Mouse (Mus musculus): Measurements from ENCODE around the gene Col4a6. TPM values are rescaled to one million over a fixed set of nuclear protein-coding genes. Genes with fewer than 3 reads are reported as not detected.

Gene Col4a6
- 1 to 10 TPM in 1 of 2 experiments, under 1 TPM in 1; 0.87 to 1.4 TPM for total RNA-seq (2021)

DNA sequence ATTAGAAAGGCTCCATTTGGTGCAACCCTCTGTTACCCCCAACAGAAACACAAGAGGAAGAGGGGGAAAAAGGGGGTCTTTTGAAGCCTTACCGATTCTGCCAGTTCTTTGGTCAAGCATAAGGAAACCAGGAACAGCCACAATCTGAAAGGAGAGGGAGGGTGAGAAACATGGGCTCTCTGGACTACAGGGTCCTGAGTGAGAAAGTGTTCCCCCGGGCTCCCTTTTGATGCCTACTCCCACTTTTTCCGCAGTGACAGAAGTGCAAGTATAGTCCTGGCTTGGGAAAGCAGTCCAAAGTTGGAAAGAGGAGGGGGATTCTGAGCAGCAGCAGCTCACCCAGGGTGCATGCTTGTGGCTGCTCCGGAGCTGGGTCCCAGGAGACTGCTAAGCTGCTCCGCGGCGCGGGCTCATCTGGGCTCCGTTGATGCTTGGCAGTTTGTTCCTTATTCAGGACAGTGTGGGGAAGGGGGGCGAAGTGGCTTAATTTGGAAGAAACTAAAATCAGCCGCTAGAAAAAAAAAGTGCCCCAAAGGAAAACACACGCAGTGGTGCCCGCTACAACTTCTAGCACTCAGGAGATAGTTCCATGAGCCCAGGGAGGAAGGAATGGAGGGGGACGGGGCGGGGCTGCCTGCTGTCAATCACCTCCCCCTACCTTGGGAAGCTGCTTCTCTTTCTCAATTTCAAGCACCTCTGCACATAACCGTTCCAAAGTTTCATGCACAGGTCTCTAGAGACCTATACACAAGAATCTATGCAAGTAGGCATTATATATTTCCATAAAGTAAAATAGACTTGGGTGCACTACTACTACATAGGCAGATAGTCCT lies at the start of gene Col4a6:
Gene Col4a6, minus strand, starts transcription at position 607 of the 833 bp plus-strand sequence.
- DNase-seq, result no peak

DNA sequence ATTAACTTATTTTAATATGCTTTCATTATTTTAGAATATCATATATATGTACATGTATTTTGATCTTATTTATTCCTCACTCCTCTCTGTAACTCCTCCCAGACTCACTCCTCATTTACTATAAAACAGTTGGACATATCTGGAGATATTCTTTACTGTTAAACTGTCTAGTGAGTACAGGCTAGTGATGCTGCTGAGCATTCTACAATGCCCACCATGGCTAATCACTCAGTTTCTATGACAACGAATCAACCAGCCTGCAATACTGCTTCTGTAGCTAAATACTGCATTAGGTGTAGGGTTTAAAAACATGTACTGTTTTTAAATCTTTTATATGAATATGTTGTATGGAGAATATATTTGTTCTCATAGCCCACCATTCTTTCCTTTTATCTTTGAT lies 29.2 kb upstream of the Col4a6 start:
- DNase-seq, result no peak

DNA sequence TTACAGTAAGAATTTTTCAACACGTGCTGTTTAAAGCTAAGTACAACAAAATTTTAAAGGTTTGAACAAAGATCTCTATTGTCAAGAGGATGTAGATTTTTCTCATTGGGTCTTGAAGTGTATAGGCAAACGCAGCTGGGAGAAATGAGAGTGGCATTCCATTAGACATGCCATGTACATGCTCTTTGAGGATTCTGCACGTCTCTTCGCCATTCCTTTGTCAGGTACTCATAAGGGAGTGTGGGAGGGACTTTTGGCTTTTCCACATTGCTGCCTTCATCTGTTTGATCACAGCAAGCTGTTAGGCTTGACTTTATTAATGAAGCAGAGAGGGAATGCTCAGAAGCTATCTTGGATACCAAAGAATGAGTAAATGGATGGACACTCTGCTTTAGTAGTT lies 20.7 kb upstream of the Col4a6 start:
- no peak for DNase-seq

DNA sequence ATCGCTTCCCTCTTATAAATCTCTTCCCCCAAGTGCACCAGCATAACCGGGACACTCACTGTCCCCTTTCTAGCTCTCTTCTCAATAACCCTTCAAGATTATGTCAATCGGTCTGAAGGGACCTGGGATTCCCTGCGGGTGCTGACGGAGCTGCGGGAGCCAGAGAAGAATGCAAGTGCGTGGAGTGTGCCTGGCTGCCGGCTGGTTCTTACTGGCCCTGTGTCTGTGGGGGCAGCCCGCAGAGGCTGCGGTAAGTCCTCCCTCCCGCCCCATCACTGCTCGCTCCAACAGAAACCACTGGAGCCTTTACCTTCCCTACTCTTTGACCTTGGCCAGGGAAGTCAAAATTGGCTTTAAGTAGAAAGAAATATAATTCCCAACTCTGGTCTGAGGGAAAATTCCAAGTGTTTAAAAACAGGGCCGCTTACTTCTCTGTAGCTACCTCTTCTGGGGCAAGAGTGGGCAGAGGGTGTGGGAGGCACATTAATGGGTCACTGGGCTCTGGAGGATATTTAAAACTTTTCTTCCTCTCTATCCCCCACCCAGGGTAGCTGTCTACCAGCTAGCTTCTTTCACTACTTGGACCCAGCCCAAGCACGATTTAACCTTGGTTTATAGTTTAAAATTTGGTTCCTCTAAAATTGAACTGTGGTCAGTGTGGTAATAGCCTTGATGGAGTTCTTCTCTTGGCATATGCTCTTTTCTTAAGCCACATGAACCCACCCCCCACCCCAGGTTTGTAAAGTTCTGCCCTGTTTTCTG lies 1.9 kb upstream of the Col4a6 start:
- DNase-seq, result no peak

DNA sequence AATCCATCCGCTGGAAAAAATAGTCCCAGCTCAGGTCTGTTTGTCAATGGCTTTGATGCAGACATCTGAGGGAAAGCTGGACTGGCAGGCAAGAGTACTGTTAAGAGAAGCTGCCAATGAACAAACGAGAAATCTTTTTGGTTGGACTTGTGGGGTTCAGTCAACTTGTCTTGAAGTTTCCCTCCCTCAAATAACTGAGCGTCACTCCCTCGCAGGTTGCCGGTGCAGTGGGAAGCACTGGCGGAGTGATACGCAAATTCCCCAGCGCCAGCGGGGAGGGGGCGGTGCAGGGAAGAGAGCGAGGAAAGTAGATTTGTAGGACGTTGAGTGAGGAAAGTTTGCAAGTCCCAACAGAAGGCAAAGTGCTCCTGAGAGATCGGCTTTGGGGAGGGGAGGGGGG lies 1.2 kb upstream of the Col4a6 start, which contains the start of gene Col4a5:
Gene Col4a5, plus strand, starts transcription at position 276 of the 400 bp plus-strand sequence.
- peak; percentile 10 to 18 for DNase-seq

DNA sequence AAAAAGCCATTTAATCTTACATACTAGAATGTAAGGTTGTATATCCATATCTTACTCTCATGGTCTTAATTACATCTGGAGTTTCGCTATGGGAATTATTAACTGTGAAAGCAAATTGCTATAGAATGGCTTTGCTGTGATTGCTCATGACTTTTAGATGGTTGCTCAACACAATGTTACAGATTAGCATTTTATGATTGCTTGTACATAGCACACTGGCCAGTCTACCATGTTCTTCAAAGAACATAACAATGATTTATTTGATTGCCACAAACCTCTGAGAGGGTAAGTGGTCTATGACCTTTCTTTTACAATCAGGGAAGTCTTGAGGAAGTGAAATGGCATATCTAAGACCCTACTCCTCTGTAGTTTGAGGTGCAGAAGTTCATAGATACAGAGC lies 25.9 kb downstream of the Col4a6 start:
- DNase-seq, result no peak

DNA sequence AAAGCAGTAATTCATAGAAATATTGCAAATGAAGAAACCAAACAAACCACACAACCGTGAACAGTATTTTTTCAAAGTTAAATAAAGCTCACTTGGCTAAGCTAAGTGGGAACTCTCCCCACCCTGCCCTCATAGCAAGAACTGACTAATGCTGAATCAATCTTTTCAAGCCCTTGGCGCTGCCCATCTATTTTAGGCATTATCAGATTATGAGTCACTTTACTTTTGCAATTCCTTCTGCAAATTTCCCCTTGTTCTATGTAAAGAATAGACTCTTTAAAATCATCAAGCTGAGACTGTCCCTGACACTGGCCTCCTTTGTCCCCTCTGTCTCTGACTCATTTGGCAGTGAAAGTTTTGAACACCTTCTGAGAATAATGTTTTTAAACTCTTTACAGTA lies 34.5 kb downstream of the Col4a6 start:
- DNase-seq, result no peak

DNA sequence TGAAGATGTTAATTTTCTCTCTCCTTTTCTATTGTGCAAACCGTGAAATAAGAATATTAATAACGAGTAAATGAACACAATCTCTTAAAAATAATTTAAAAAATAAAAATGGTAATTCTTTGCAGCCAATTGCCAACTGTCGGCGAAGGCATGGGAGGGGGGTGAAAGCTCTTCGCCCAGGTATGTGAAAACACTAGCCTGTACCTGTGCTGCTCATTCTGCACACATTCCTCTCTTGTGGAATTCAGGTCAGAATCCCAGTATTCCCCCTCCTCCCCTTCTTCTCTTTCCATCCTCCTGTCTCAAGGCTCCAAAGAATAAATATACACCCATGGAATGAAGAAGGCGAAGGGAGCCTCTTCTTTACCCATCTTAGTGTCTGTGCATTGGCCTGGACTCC lies 37.1 kb downstream of the Col4a6 start:
- no peak for DNase-seq

DNA sequence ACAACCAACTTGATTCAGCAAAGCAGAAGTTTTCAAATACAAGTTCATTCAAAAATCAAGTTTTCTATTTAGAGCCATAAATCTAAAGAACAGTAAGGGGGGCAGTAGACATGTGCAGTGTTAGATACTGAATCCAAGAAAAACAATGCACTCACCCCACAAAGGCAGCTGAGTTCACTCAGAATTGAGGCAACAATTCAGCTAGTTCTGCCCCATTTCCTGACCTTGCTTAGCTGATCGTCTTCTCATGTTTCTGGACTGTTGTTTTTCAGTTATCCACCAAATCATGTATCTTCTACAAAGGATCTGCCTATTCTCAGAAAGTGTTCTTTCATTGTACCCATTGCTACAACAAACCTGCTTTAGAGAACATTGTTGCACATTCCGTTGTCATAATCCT lies 58.6 kb downstream of the Col4a6 start:
- no peak for DNase-seq

DNA sequence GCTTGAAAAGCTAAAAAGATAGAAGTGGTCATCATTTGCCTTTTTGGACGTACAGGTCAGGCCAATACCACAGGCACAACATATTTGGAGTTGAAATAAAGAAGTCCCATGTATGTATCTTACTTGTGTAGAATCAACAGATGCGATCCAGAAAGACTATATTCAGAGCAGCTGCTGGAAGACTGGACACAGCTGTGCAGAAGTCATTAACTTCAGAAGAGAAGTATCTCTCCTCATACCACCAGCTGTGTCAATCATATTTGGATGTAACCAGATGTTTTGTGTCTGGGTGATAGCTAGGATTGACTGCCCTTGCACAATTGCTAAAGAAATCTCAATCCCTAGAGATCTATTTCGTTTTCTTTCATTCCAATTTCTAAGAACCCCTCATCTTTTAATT lies 77.6 kb downstream of the Col4a6 start:
- DNase-seq, result no peak

DNA sequence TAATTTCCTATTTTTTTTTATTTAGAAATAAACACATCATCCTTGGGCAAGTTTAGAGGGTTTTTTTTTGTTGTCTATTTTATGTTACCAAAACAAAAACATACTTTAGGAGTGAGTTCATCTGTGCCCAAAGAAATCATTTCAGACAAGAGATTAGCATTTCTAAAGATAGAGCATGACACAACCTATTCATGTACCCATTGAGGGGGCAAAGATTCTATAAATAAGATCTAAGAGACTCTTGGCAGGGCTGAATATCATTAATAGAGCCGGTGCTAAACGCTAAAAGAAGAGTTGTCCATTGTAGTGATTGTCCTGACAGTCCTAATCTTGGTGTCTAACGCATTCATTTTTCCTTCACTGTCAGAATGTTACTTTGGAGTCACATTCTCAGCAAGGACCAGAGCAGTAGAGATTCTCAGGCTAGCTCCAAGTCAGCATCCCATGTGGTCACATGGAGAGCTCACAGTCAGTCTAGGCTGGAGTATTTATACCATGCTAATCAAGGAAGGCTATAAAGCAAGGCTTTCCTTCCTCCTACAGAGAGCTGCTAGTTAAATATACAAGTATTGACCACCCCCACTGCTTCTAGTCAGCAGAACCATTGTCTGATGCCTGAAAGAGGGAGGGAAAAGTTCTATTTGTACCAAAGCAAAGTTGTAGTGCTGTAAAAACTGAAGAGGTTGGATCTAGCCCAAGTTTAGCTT lies 88.3 kb downstream of the Col4a6 start:
- no peak for DNase-seq

DNA sequence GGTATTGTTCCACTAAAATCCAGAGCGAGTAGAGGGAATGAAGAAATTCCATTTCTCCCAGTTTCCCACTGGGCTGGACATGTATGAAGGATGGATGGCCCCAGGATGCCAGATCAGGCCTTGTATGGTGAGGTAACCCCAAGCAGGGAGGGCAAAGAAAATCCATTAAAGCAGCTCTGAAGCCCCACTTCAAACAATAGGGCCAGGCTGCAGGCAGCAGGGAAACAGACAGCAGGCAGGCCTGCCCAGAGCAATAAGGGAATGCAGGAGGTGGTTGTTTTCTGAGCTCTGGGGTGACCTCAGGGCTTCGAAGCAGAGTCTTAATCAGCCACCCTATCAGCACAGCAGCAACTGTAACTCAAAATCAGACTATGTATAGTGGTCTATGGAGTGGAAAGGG lies 89.2 kb downstream of the Col4a6 start:
- no peak for DNase-seq

DNA sequence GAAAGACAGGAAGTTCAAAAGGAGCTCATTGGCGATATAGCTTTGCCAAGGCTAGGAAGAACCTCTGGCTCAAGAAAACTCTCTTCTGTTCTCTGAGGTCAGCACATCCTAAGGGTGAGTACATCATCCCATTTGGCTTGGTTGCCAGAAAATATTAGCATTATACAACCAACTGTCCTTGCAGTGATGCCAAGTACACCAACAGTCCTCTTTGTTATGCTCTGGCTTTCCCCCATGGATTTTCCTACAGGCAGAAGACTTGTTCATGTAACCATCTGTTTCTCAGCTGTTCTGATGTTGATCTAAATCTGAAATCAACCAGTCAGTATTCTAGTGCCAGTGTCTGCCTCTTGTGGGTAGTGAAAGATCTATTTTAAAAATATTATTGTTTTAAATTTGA lies 103.6 kb downstream of the Col4a6 start:
- DNase-seq, result peak; percentile 3 to 16

DNA sequence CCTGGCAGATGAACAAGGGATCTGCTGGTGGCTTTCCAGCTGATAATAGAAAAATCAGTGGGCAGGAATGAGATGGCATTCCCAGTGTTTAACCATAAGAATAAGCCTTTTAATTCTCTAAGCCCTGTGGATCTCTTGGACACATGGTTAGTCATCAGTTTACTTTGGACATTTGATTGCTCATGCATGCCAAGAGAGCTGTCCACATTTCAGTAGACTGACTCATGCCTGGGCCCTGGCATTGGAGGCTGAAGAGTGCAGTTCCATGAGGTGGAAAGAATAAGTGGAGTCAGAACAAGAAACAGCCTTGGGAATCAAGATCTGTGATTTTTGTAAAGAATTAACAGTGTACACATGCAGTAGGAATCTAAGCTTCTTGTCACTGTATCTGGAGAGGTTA lies 110.5 kb downstream of the Col4a6 start:
- no peak for DNase-seq

DNA sequence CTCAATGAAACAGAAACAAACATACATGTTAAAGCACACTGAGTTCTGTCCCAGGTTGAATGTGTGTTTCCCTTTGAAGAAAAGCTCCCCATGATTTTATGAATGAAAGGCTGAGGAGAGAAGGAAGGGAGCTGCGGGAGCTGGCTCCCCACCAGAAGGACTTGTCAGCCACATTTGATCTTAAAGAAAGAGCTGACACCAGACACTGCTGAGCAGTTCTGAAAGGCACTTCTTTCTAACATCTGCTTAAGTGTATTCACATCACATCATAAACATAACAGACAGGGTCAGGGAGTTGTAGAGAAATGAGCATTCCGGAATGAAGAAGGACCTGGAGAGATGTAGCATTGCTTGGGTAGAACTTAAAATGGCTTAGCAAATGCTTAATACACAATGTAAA lies 132.5 kb downstream of the Col4a6 start:
- no peak for DNase-seq

DNA sequence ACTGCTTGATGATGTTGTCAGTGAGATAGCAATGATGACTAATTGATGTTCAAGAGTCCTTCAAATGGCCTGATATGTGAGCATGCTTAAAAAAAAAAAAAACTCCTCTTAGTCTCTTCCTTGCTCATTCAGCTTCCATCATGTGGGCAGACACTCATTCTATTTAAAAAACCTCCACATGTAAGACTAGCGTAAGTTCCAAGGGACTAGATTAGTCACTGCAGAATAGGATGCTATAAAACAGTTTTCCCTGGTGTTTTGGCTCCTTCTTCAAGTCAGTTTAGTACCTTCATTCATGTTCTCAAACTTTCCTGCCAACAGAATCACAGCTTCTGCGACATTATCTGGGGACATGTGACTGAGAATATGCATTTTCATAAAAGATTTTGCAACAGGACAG lies 145.8 kb downstream of the Col4a6 start:
- DNase-seq, result no peak

DNA sequence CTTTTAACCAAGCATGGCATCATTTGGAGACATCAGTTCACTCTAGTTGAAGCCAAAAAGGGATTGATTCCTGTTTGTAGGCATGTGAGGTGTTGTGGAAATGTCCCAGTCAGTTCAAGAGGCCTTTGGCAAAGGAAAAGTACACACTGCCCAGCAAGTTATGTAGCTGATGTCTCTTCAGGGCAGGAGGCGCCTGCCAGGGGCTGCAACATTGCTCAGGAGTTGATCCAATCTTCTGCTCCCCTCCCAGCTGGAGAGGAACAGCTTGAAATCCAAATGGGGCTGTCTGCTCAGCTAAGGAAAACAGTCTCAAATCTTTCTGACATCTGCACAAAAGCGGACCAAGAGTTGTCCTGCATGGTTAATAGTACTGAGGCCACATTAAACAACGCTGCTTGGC lies 149.7 kb downstream of the Col4a6 start:
- no peak for DNase-seq

DNA sequence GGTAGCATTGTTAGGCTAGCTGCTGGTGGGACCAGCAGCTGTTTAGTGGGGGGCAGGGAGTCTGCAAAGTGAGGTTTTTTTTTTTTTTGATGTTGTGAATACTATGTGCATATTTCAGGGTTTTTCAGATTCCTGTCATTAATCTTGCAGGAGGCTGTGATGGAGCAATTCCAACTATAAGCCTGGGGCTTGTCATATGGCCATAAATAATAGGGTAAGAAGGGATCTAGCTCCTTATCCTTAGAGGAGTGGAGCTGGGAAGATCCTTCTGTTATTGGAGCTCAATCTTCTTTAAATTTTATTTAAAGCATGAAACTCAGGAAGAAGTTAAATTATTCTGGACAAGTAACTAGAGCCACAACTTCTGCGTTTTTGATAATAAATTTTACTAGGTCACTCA lies 157.7 kb downstream of the Col4a6 start:
- DNase-seq, result no peak

DNA sequence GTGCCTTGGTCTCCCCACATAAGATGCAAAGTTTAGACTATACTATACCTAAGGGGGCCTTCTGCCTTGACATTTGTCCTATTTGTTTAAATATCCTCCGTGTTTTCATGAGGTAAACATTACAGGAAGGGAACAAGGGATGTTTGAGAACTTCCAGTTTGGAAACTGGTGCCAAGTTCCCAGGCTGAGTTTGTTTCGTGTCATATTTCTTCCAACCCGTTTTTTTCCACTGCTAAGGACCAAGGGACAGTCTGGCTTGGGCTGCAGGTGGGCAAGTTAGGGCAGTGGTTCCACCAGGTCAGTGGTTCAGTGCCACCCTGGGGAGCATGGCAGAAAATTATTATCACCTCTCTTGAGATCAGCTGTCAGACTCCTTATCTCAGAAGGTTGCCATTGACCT lies 158.1 kb downstream of the Col4a6 start:
- no peak for DNase-seq

DNA sequence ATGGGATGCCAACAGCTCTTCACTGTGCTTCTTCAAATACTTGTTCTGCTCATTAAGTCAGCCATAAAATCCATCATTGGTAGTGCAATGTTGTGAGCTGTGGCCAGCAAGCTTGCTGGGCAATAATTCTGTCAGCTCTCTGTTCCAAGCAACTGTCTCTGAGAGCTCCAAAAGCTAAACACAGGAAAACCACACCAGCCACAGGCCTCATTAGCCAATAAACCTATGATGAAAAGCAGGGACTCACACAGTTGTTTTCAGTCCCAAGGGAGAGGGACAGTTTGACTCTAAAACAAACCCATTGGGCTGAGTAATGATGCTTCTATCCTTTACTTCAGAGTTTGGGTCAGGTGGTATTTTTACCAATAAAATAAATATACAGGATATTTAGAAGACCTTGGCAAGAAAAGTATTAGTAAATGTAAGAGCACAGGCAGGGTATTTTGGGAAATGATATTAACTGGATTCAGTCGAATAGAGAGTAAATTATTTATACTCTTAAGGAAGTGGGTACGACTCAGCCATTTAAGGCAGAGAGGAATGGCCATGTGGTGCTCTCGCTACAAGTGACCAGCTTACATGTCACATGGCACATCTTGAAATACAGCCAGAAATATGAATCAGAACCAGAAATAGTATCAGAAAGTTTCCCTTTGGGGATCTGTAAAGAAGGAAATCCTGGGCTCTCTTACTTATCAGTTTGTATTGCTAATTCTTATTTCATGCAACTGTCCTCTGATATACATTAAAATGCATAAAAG lies 181.0 kb downstream of the Col4a6 start:
- no peak for DNase-seq

DNA sequence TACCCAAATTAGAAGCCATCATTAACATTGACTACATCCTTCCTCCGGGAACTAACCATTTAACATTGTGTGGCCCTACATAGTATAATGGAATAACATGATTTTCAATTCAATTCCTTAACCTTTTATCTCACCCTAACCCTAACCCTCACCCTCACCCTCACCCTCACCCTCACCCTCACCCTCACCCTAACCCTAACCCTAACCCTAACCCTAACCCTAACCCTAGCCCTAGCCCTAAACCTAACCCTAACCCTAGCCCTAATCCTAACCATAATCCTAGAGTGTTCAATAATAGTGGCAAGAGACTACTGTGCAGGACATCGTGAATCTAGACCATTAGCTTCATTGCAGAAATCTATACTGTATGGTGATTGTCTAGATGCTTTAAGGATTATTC lies 197.5 kb downstream of the Col4a6 start:
- DNase-seq, result no peak

DNA sequence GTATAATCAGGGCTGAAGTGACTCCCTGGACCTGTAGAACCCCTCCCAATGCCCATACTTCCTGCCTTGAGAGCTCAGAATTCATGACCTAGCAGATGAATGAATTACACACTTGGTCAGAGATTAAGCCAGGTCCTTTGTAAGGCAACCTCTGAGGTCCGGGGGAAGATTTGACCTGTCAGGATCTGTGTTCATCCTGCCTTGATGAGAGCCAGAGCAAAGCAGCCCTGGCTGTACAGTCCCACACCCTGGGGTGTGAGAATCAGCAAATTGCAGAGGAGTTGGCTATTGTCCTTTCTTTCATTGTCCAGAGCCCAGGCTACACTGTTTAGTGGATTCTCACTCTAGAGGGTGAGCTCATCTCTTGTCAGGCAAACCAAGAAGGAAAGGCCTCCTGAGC lies 207.9 kb downstream of the Col4a6 start:
- no peak for DNase-seq

DNA sequence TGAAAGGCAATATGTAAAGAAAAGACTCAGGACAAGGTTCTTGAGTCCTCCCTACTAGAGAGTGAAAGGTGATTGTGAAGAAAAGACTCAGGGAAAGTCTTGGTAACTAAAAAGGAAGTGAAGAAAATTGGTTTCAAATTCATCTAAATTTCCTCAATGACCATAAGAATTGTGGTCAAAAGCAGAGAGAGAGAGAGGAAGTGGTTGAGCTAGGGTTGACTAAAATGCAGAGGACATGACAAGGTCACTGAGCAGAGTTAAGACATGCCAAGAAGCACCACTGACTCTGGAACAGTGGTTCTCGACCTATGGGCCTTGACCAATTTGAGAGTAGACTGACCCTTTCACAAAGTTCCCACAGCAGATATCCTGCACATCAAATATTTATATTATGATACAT lies 224.2 kb downstream of the Col4a6 start:
- no peak for DNase-seq

Data from layer of hippocampus, postnatal 36 days (tissue).